Mouse (Mus musculus): ENCODE data around the gene Ano6. TPM values are rescaled to one million over a fixed set of nuclear protein-coding genes. Genes with fewer than 3 reads are reported as not detected.

The Ano6 gene
- polyA plus RNA-seq, 1 experiment from 2014 or later, result 21.4 TPM

DNA sequence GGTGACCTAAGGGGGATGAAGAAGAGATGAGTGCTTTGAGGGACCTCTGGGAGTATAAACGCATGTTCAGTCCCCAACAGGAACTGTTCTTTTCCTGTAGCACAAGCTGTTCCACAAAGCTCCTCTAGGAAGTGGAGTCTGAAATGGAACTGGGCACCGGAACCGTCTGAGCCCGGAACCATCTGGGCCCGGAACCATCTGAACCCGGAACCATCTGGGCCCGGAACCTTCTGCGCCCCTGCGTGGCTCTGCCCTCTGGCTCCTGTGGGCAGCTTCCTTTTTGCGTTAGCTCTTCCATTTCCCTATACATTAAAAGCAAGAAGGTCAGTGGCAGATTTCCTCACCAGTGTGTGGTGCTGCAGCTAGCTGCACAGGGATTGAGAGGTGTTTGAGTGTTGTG is 85.3 kb downstream of the Ano6 start:
- H3K9ac ChIP-seq, result no peak overlapping the region
- WGBS, result 91% methylated on average over 10 of the region's 10 CpGs

DNA sequence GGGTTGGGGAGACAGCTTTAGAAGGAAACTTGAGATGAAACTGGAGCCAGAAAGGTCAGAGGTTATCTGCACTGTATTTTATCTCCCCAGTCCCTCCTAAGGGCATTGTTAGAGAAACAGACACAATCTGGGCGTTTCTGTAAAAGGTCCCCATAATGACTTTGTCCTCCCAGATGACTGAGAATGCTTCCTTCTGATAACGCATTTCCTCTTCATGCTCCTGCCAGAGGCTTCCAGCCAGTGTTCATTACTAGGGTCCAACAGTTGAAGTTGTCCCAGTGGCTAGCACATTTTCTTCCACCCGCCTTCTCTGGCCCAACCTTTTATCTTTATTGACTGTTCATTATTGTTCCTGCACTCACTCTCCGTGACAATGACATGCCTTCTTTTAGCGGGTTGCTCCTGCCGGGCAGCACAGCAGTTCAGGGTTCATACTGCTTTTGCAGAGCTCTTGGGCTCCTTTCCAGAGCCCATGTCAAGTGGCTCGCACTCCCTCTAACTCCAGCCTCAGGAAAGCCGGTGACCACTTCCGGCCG is 90.0 kb downstream of the Ano6 start:
- Histone ChIP-seq H3K9ac (no peak overlapping the region), H3K9me3 (replicated peaks) (no peaks in the 10 kb centered on the region), H3K4me3 (no peak overlapping the region), H3K27me3 (no peaks in the 10 kb centered on the region), H3K4me2 (no peak overlapping the region), H3K27ac (no peak overlapping the region), H3K36me3 (ENCODE audit: poor library complexity, severe bottlenecking) (no peaks in the 10 kb centered on the region), H3K4me1 (peaks cover 3% of the 10 kb centered on the region; the same call in 1 of the 2 replicates)
- 49% methylated on average over 10 of the region's 10 CpGs for WGBS
- ATAC-seq, result no peak

More for the DNA sequence above, 85.3 kb downstream of the Ano6 start:
- Histone ChIP-seq H3K9me3 (replicated peaks) (no peaks in the 10 kb centered on the region), H3K36me3 (ENCODE audit: poor library complexity, severe bottlenecking) (no peaks in the 10 kb centered on the region), H3K4me2 (no peak overlapping the region), H3K4me3 (no peak overlapping the region), H3K27me3 (no peaks in the 10 kb centered on the region), H3K4me1 (peaks cover 3% of the 10 kb centered on the region; the same call in 1 of the 2 replicates), H3K27ac (no peak overlapping the region)
- ATAC-seq, result no peak

DNA sequence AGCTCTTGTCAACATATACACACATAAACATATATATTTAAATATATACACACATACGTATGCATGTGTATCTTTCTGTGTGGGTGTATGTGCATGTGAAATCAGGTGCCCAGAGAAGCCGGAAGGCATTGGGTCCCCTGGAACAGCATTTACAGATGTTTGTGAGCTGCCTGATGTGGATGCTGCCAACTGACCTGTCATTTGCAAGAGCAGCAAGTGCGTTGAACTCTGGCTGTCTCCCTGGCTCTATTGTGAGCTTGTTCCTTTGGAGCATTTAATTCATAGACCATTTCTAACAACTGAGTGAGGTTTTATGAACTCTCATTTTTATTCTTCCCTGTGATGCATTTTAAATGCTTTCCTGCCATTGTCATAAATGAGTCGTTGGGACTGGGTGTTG is 91.8 kb downstream of the Ano6 start:
- Histone ChIP-seq H3K9me3 (replicated peaks) (no peaks in the 10 kb centered on the region), H3K4me3 (no peak overlapping the region), H3K36me3 (ENCODE audit: poor library complexity, severe bottlenecking) (no peaks in the 10 kb centered on the region), H3K27me3 (no peaks in the 10 kb centered on the region), H3K4me2 (no peak overlapping the region), H3K27ac (no peak overlapping the region), H3K9ac (no peak overlapping the region), H3K4me1 (peaks cover 13% of the 10 kb centered on the region; the same call in 1 of the 2 replicates)
- no peak for ATAC-seq
- 93% methylated on average over 4 of the region's 4 CpGs for WGBS

GRCm38 (mm10) chr15:95883559-95883958 is 92.9 kb downstream of the Ano6 start:
- Histone ChIP-seq H3K4me1 (peaks cover 18% of the 10 kb centered on the region), H3K9me3 (replicated peaks) (no peaks in the 10 kb centered on the region), H3K4me3 (no peak overlapping the region), H3K4me2 (no peak overlapping the region), H3K9ac (no peak overlapping the region), H3K36me3 (ENCODE audit: poor library complexity, severe bottlenecking) (no peaks in the 10 kb centered on the region), H3K27me3 (no peaks in the 10 kb centered on the region), H3K27ac (no peak overlapping the region)
- ATAC-seq, result no peak
- 81% methylated on average over 6 of the region's 6 CpGs for WGBS

DNA sequence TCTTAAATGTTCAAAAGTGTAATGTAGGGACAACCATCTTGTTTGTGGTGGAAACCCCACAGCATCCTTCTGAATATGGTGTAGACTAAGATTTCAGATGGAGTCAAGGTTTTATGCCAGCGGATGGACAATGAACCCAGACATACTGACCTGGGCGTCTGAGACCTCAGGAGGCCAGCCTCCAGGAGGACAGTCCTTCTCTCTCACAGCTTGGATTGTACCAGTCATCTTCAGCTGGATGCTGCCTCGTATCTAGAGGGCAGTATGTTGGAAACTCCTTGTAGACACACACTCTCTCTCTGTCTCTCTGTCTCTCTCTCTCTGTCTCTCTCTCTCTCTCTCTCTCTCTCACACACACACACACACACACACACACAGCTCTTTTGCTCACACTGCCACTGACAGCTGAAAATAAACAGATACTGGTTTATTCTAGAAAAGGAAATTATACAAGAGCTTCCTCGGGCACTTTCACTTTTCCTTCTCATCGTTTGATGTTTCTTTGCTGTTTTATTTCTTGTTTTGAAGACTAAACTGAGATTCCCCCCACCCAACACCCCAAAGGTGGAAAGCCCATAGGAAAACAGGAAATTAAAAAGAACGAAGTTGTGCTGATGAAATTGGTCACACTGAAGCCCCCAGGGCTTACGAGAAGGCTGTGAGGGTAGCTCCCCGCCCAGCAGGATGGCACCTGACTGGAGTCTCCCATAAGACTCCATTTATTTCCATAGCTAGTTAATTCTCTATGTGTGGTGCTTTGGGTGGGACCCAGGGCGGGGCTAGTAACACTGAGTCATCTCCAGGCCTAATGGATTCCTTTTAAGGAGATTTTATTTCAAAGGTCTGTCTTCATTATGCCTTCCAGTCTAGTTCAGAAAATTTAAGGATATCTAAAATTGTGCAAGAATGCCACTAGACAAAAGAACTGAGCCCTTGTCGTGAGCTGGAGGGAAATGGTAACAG is 94.3 kb downstream of the Ano6 start:
- Histone ChIP-seq H3K27ac (no peak overlapping the region), H3K4me3 (no peak overlapping the region), H3K36me3 (ENCODE audit: poor library complexity, severe bottlenecking) (no peaks in the 10 kb centered on the region), H3K4me2 (no peak overlapping the region), H3K9me3 (replicated peaks) (no peaks in the 10 kb centered on the region), H3K27me3 (no peaks in the 10 kb centered on the region), H3K4me1 (peaks cover 18% of the 10 kb centered on the region), H3K9ac (no peak overlapping the region)
- no peak for ATAC-seq
- WGBS, result 89% methylated on average over 10 of the region's 10 CpGs

GRCm38 (mm10) chr15:95885953-95886820 is 95.5 kb downstream of the Ano6 start:
- no peak overlapping the region for H3K9ac ChIP-seq
- no peak for ATAC-seq
- H3K4me1 ChIP-seq, result peaks cover 15% of the 10 kb centered on the region; the same call in 1 of the 2 replicates
- no peak overlapping the region for H3K4me3 ChIP-seq
- H3K27ac ChIP-seq, result no peak overlapping the region
- H3K27me3 ChIP-seq, result no peaks in the 10 kb centered on the region
- 83% methylated on average over 18 of the region's 18 CpGs for WGBS
- H3K4me2 ChIP-seq, result no peak overlapping the region
- no peaks in the 10 kb centered on the region for H3K36me3 ChIP-seq (ENCODE audit: poor library complexity, severe bottlenecking)
- H3K9me3 ChIP-seq (replicated peaks), result no peaks in the 10 kb centered on the region

- Histone ChIP-seq H3K36me3 (ENCODE audit: poor library complexity, severe bottlenecking) (no peaks in the 10 kb centered on the region), H3K4me1 (peaks cover 15% of the 10 kb centered on the region; the same call in 1 of the 2 replicates), H3K4me2 (no peak overlapping the region), H3K9me3 (replicated peaks) (no peaks in the 10 kb centered on the region), H3K27ac (no peak overlapping the region), H3K9ac (no peak overlapping the region), H3K27me3 (no peaks in the 10 kb centered on the region), H3K4me3 (no peak overlapping the region)
- 75% methylated on average over 5 of the region's 5 CpGs for WGBS
- no peak for ATAC-seq
Measured at GRCm38 (mm10) chr15:95887365-95887764, 96.7 kb downstream of the Ano6 start.

- Histone ChIP-seq H3K4me3 (no peak overlapping the region), H3K4me2 (no peak overlapping the region), H3K4me1 (peaks cover 22% of the 10 kb centered on the region), H3K9me3 (replicated peaks) (no peaks in the 10 kb centered on the region), H3K9ac (no peak overlapping the region), H3K27me3 (no peaks in the 10 kb centered on the region), H3K27ac (no peak overlapping the region), H3K36me3 (ENCODE audit: poor library complexity, severe bottlenecking) (no peaks in the 10 kb centered on the region)
- no peak for ATAC-seq
- 92% methylated on average over 5 of the region's 5 CpGs for WGBS
Measured at GRCm38 (mm10) chr15:95888556-95888955, 97.9 kb downstream of the Ano6 start.

- Histone ChIP-seq H3K9me3 (replicated peaks) (no peaks in the 10 kb centered on the region), H3K27me3 (no peaks in the 10 kb centered on the region), H3K9ac (no peak overlapping the region), H3K36me3 (ENCODE audit: poor library complexity, severe bottlenecking) (0 out of 2 replicates have a peak, but pooled peaks cover 7% of the 10 kb centered on the region), H3K4me3 (no peak overlapping the region), H3K27ac (no peak overlapping the region), H3K4me2 (no peak overlapping the region), H3K4me1 (peaks cover 22% of the 10 kb centered on the region)
- 95% methylated on average over 5 of the region's 5 CpGs for WGBS
- no peak for ATAC-seq
Measured at GRCm38 (mm10) chr15:95890368-95890767, 99.7 kb downstream of the Ano6 start.

DNA sequence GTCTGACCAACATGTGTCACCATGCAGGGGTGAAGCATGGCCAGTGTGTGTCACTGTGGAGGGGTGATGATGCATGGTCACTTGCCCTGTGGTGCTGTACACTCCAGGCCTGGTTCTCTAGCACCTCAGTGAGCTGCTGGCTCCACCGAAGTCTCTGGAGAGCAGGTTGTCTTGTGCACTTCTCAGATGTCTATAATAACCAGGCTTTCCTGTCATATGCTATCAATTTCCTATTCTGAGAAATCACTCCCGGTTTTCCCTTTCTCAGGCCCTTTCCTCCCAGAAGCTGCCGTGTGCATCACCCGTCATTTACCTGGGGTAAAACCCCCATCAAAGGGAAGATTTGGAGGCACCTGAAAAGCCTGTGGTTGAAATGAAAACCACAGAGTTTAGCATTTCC is 101.5 kb downstream of the Ano6 start:
- 96% methylated on average over 4 of the region's 4 CpGs for WGBS
- Histone ChIP-seq H3K4me2 (no peak overlapping the region), H3K4me3 (no peak overlapping the region), H3K36me3 (ENCODE audit: poor library complexity, severe bottlenecking) (peaks cover 13% of the 10 kb centered on the region; the same call in 1 of the 2 replicates), H3K9me3 (replicated peaks) (no peaks in the 10 kb centered on the region), H3K9ac (no peak overlapping the region), H3K4me1 (peaks cover 15% of the 10 kb centered on the region), H3K27ac (no peak overlapping the region), H3K27me3 (no peaks in the 10 kb centered on the region)
- ATAC-seq, result no peak

- H3K4me1 ChIP-seq, result peaks cover 11% of the 10 kb centered on the region
- H3K36me3 ChIP-seq (ENCODE audit: poor library complexity, severe bottlenecking), result peaks cover 13% of the 10 kb centered on the region; the same call in 1 of the 2 replicates
- H3K4me3 ChIP-seq, result no peak overlapping the region
- no peaks in the 10 kb centered on the region for H3K9me3 ChIP-seq (replicated peaks)
- H3K27ac ChIP-seq, result no peak overlapping the region
- no peaks in the 10 kb centered on the region for H3K27me3 ChIP-seq
- no peak for ATAC-seq
- H3K9ac ChIP-seq, result no peak overlapping the region
- H3K4me2 ChIP-seq, result no peak overlapping the region
- 70% methylated on average over 10 of the region's 10 CpGs for WGBS
Measured at GRCm38 (mm10) chr15:95892929-95893328, 102.3 kb downstream of the Ano6 start.

GRCm38 (mm10) chr15:95895699-95896098 is 105.1 kb downstream of the Ano6 start:
- Histone ChIP-seq H3K27me3 (no peaks in the 10 kb centered on the region), H3K4me3 (no peak overlapping the region), H3K9me3 (replicated peaks) (no peaks in the 10 kb centered on the region), H3K36me3 (ENCODE audit: poor library complexity, severe bottlenecking) (peaks cover 13% of the 10 kb centered on the region; the same call in 1 of the 2 replicates), H3K4me2 (no peak overlapping the region), H3K9ac (no peak overlapping the region), H3K4me1 (peaks cover 7% of the 10 kb centered on the region), H3K27ac (no peak overlapping the region)
- no peak for ATAC-seq
- 98% methylated on average over 7 of the region's 7 CpGs for WGBS

Data from forebrain, embryonic 13.5 days (tissue).